Mouse (Mus musculus) heart, postnatal 14 days (tissue): ENCODE data around the gene Otogl. TPM values are rescaled to one million over a fixed set of nuclear protein-coding genes. Genes with fewer than 3 reads are reported as not detected.

Experiments used
- DNase-seq, 2 experiments: peaks; one replicate each; pipeline ENCODE4 v3.0.0; 2021 to 2022
- intact Hi-C: fragments of 180-260 bp; cut with DNase I; formaldehyde crosslinking; loops from one replicate; pipeline ENCODE4 v1.15.1; 2025
- total RNA-seq, 2 experiments: library from RNA; stranded (reverse); gene quantifications; 2 replicates each; pipeline ENCODE4 v1.2.3; 2021

Otogl gene
- total RNA-seq, 2 experiments from 2014 or later = 0.07 TPM

DNA sequence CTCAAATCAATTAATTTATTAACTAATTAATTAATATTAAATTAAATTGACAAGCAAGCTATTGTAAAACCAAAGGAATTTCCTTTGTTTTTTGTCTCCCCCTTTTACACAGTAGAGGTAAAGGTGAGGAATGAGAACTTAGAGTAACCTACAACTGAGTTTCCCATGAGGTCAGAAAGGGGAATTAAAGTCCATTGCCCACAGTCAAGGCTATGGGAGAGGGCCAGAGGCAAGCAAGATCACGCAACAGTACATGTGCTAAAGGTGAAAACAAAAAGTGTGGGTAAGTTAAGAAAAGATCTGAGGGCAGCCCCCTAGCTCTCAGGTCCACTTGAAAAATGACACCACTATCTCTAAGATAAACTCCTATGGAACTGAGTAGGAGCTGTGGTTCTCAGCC lies 9.2 kb upstream of the Otogl start:
- intact Hi-C loops = no loop called here
- no peak for DNase-seq

DNA sequence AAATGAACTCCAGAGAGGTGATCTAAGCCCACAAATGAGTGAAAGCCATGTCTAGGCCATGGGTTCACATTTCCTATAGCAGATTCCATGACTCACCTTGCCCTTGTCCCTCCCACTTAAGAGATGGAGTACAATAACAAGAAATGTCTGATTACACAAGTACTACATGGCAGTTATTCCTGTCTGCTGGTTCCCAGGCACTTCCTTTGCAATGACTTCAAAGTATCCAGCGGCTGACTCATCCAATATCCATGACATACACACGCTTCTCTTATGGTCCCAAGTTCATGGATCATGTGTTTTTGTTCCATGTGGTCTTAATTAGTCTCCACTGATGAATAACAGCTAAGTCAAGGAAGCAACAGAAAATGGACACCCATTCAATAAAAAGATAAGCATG lies 1.1 kb upstream of the Otogl start:
- DNase-seq = no peak
- intact Hi-C loops = no loop called here

- DNase-seq = no peak
- intact Hi-C loops = no loop called here
These were observed 5.5 kb downstream of the Otogl start for GRCm38 (mm10) chr10:107906453-107906852.

- DNase-seq = no peak
- intact Hi-C loops = no loop called here
These were observed 6.5 kb downstream of the Otogl start for GRCm38 (mm10) chr10:107905274-107906034.

- DNase-seq = no peak
- intact Hi-C loops = no loop called here
These were observed 10.0 kb downstream of the Otogl start for GRCm38 (mm10) chr10:107901958-107902357.

DNA sequence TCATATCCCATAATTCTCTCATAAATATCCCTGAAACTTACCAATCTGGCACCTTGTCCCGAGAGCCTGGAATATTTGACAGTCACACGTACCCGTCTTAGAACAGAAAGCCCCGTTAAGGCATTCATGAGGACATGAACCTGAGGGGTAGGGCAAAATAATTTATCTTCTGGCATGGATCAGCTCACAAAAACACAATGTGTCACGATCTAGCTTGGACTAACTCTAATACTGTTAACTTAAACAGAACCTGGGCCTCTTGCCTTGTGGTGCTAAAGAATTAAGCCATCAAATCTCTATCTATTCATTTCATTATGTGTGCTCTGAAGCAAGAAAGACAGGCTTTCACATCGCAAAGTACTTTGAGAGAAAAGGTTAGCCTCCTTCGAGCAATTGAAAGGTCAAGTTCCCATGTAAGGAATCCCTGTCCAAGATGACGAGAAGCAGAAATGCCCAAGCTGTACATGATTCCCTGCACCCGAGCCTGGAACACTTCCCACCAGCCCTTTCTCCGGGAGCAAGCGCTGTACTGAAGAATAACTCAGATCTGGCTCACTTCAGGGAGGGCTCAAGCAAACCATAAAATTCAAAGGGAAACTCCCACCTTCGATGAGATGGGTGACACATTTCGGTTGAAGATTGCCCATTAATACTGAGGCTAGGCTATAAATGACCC lies 10.6 kb downstream of the Otogl start:
- DNase-seq = no peak
- intact Hi-C loops = no loop called here

DNA sequence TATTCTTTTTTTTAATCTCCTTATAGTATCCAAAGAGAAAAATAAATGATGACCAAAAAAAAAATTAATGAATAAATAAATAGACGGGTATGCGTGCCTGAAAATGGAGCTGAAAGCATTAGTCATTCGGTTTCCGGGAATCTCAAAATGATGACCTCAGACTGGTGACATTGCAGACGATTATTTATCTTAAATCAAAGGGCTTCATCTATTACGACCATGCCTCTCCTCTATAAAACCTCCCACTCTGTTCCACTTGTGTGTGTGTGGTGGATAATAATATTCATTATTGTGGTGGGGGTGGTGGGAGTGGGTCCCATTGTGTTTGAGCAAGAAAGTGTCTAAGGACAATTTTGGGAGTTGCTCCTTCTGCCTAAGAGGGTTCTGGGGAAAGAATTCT lies 12.0 kb downstream of the Otogl start:
- intact Hi-C loops = no loop called here
- DNase-seq = no peak

DNA sequence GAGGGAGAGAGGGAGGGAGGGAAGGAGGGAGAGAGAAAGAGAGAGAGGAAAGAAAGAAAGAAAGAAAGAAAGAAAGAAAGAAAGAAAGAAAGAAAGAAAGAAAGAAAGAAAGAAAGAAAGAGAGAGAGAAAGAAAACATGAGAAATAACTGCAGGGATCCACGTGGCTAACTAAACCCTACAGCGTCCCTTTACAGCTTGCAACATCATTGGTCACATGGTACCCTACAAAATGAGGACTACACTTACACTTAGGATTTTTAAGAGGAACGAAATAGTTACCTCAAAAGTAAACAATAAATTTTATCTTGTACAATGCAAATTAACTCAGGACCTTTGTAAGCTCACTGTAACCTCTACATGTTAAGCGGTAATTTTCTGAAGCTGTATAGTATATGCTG lies 15.8 kb downstream of the Otogl start:
- DNase-seq = no peak
- intact Hi-C loops = no loop called here

GRCm38 (mm10) chr10:107894663-107895581 lies 17.0 kb downstream of the Otogl start:
- intact Hi-C loops = no loop called here
- no peak for DNase-seq

- DNase-seq = no peak
- intact Hi-C loops = no loop called here
These were observed 21.5 kb downstream of the Otogl start for GRCm38 (mm10) chr10:107890400-107890799.

DNA sequence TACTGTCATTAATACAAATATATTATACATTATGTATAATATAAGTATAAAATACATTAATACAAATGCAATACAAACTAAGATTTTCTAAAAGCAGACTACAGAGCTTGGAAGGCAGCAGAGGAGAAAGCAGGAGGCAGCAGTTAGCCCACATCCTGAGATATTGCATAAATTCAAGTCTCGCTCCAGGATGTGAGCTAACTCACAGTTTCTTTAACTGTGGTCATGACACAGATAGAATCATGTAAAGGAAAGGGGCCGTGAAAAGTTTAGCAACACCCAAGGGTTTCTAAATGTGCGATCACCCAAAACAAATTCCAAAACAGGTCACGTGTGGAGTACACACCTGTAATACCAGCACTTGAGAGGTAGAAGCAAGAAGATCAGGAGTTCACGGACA lies 39.4 kb downstream of the Otogl start:
- no peak for DNase-seq
- intact Hi-C loops = no loop called here

GRCm38 (mm10) chr10:107872109-107872508 lies 39.8 kb downstream of the Otogl start:
- DNase-seq = no peak
- intact Hi-C loops = no loop called here

DNA sequence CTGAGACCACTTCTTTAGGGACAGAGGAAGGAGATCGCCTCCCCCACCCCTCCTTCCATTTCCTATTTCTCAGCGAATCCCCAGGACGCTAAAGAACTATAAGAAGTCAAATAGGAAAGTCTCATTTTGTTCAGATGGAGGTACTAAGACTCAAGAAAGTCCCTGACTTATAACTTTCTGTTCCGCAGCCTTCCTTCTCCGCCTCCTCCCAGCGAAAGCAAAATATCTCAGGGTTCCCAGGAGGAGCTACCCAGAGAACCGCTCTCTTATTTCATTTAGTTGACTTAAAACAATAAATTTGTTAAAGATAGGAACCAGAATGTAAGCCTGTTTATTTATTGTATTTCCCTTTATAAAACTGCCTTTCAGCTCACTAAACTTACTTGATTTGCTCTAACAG lies 41.4 kb downstream of the Otogl start:
- intact Hi-C loops = no loop called here
- DNase-seq = no peak

- intact Hi-C loops = no loop called here
These were observed 43.0 kb downstream of the Otogl start for GRCm38 (mm10) chr10:107868904-107869303.

DNA sequence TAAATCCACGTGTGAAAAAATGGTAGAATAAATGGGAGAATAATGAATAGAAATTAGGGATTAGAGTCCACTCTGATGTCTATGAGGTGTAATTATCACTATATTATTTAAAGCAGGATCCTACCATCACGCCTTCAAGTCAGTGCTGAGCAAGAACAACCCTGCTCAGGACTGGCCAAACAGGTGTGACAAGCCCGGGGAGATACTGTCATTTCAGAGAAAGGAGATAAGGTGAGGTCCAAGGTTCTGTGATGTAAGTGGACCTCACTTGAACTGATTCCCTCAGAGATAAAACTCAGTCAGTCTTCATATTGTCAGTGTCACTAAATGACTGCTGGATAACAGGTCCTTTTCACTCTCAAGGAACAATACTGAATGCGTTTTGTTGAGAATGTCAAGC lies 44.5 kb downstream of the Otogl start:
- intact Hi-C loops = no loop called here

More at GRCm38 (mm10) chr10:107868904-107869303, 43.0 kb downstream of the Otogl start:
- DNase-seq = no peak

GRCm38 (mm10) chr10:107860235-107860917 lies 51.6 kb downstream of the Otogl start:
- intact Hi-C loops = no loop called here
- DNase-seq = peak; percentile 33 to 37

More for the DNA sequence above, 44.5 kb downstream of the Otogl start:
- DNase-seq = no peak

GRCm38 (mm10) chr10:107859220-107859619 lies 52.7 kb downstream of the Otogl start:
- no peak for DNase-seq
- intact Hi-C loops = loop anchor here (1.0 to 10.0 kb wide), 3 partner anchors 66 to 586 kb away; no protein-coding TSS in a partner anchor

GRCm38 (mm10) chr10:107858684-107859083 lies 53.2 kb downstream of the Otogl start:
- intact Hi-C loops = loop anchor here (1.0 to 10.0 kb wide), 3 partner anchors 67 to 586 kb away; no protein-coding TSS in a partner anchor
- DNase-seq = peak; percentile 14 to 47

GRCm38 (mm10) chr10:107844906-107845305 lies 67.0 kb downstream of the Otogl start:
- DNase-seq = no peak
- intact Hi-C loops = no loop called here
